Mouse (Mus musculus): Measurements from ENCODE around the gene Tmem184b.

DNA sequence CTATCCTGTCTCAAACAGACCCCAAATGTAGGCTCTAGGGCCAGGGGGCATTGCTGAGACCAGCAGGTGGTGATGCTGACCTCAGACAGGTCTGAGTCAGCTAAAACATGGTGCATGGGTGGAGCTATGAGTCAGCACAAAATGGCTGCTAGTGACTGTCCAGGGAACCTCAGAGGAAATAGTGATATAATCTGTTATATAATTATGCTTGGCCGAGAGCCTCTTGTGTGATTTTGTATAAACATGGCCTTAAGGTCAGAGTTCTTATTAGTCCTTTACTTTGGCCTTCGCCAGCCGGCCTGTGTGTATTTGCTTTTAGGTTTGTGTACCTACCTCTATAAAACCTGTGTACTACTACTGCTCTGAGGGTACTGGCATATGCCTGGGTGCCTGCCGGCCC is 70.0 kb downstream of the Tmem184b start:
- no peak for TF ChIP-seq CTCF (conservative IDR thresholded peaks at IDR 0.05; ENCODE audit: insufficient read depth, insufficient read length, low read depth, low read length)
- TF ChIP-seq POLR2A (IDR thresholded peaks at IDR 0.05; ENCODE audit: low read depth, low read length) = no peak

Measured in kidney, adult 2 months (tissue).